Mouse (Mus musculus) olfactory bulb, adult 2 months (tissue): ENCODE results near the gene Dapp1. TPM values are rescaled to one million over a fixed set of nuclear protein-coding genes. Genes with fewer than 3 reads are reported as not detected.

ENCODE experiments used
- H3K27ac ChIP-seq: fragments of 200-500 bp; 2 replicates; pipeline ENCODE4 v1.5.1; 2012; ENCODE audit warnings: low read depth, low read length; ENCODE audit not compliant: insufficient read depth
- H3K4me1 ChIP-seq: fragments of 200-500 bp; 2 replicates; pipeline ENCODE4 v1.6.1; 2012; ENCODE audit warnings: low read length; ENCODE audit not compliant: control insufficient read depth, insufficient read depth
- H3K4me3 ChIP-seq: fragments of 200-500 bp; 2 replicates; pipeline ENCODE4 v1.5.1; 2012; ENCODE audit warnings: mild to moderate bottlenecking, low read depth, low read length, moderate library complexity; ENCODE audit not compliant: insufficient read depth
- CTCF ChIP-seq: fragments of 200-500 bp; IDR thresholded peaks from 2 replicates; pipeline ENCODE4 v1.5.1; 2012; ENCODE audit warnings: low read depth, mild to moderate bottlenecking, low read length, moderate library complexity; ENCODE audit not compliant: insufficient read depth
- POLR2A ChIP-seq: fragments of 200-500 bp; IDR thresholded peaks from 2 replicates; pipeline ENCODE4 v1.6.1; 2012; ENCODE audit warnings: mild to moderate bottlenecking, low read depth, low read length, moderate library complexity; ENCODE audit not compliant: insufficient read depth
- WGBS: fragments of 180-500 bp; shearing (Covaris S2); methylation state at CpG from one replicate; pipeline ENCODE4 v1.1.7; 2018; 5-methylcytosine and 5-hydroxymethylcytosine counted together
- polyA plus RNA-seq: library from polyadenylated mRNA; stranded (reverse); fragments of >200 nt; gene quantifications from 2 replicates; pipeline ENCODE4 v1.2.4, GENCODE M21; 2012; ENCODE audit warnings: low replicate concordance; ENCODE audit not compliant: missing spikeins, insufficient read depth, insufficient read length

Gene Dapp1
- not detected in 2 replicates for polyA plus RNA-seq

DNA sequence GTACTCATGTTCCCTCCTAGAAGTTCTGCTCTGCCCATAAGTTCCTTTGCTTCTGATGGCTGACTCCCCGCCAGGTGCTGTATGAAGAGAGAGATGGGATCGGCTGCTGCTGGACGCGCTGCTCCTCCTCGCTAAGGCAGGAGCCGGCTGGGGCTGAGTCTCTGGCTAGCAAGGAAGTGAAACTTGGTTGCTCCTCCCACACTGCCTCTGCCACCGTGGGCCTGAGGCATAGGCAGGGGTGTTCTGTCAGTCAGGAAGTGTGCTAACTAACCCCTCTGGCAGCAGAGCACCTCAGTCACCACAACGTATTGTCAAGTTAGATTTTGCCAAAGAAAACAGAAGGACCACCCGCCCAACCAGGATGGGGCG, at the start of gene Dapp1:
Gene Dapp1 (minus strand): TSS at position 164 of the 369 bp plus-strand sequence.
- no peak for TF ChIP-seq POLR2A
- TF ChIP-seq CTCF: no peak
- H3K4me3 ChIP-seq: peak within 1 kb of the TSS; percentile 32
- H3K4me1 ChIP-seq: peaks cover 8% of the 10 kb centered on the region
- 17% methylated on average over 10 of the region's 10 CpGs for WGBS
- H3K27ac ChIP-seq: no peak within 1 kb of the TSS

DNA sequence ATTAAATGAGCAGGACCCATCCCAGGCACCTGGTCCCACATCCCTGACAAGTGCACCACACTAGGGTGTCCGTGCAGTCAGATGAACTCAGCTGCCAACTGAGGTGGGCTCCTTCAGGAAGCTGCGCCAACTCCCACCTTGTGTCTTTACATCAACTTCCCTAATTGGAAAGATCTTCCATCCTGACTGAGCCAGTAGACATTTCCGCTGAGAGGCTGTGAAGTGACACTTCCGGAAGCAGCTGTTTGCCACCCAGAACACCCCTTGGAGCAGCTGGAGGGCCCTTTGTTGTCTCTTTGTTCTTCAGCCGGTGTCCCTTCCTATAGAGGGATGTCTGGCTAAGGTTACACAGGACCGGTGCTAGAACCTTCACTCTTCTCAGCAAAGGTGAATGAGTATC, 49.2 kb upstream of the Dapp1 start:
- 88% methylated on average over 6 of the region's 6 CpGs for WGBS
- TF ChIP-seq POLR2A (no peak), CTCF (no peak)
- H3K27ac ChIP-seq: no peak overlapping the region
- peaks cover 3% of the 10 kb centered on the region; the same call in 1 of the 2 replicates for H3K4me1 ChIP-seq
- no peak overlapping the region for H3K4me3 ChIP-seq

DNA sequence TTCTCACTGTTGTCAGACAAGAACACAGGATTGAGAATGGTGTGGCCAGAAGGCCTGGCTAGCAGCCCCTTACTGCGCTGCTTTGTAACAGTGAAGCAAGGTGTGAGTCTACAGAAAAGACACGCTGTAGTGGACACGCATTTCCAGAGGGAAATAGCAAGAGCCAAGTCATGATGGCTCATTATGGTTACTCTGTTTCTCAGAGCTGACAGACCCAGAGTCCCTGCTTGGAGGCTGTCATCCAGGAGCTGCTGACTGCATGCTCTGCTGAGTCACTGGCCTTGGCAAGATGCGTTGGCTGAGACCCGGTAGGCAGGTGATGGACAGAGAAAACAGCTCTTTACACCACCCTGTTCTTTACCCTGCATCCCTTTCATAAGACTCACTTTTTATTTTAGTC, 48.0 kb upstream of the Dapp1 start:
- Histone ChIP-seq H3K4me3 (no peak overlapping the region), H3K27ac (no peak overlapping the region), H3K4me1 (peaks cover 3% of the 10 kb centered on the region; the same call in 1 of the 2 replicates)
- WGBS: 73% methylated on average over 5 of the region's 5 CpGs
- TF ChIP-seq CTCF (no peak), POLR2A (no peak)

DNA sequence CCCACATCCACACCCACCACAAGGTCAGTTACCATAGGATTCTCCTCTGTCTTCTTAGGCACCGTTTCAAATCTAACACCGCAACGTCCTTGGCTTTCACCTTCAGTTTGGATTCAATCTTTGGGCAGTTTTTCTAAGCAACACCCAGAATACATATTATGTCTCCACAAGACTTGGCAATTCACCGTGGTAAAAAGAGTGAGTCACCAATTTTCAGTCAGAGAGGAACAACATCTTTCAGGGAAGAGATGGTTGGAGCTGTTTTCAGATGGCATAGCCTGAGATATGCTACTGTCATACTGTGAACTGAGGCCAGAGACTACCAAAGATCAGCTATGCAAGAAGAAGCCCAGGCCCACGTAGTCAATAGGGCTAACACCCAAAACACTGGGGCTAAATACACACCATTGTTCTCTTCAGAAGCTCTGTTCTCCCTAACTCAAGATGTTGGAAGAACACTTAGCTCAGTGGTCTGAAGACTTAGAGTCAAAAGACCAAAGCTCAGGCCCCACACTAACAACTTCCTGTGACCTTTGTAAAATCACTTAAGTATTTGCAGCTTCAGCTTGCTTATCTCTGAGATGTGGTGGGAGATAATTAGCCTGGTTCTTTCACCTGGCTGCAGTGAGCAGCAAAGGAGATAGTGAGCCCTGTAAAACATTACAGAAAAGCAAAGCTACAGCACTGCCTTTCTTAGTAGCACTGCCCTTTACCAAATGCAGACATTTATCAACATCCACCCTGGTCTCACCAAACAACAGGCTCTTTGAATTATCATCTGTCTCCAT, 46.4 kb upstream of the Dapp1 start:
- Histone ChIP-seq H3K4me1 (peaks cover 3% of the 10 kb centered on the region; the same call in 1 of the 2 replicates), H3K4me3 (no peak overlapping the region), H3K27ac (no peak overlapping the region)
- TF ChIP-seq POLR2A: no peak
- no peak for TF ChIP-seq CTCF
- WGBS: 55% methylated on average over 5 of the region's 5 CpGs

DNA sequence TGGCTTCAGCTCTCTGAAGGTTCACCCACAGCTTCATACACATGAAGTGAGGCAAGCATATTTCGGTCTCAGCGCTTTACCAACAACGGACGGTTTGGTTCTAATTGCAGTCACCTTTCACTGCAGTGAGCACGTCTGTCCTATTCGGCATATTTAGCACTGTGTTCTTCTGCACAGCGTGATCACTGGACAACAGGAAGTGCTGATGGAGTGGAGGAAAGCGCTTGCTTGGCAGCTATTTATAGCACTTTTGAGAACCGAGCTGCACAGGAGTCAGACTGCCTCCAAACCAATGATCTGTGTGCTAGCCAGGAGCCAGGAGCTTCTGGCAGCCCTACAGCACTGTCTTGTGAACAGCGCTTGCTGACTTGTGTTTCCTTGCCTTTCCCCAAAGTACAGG, 44.9 kb upstream of the Dapp1 start:
- TF ChIP-seq POLR2A (no peak), CTCF (no peak)
- peaks cover 3% of the 10 kb centered on the region; the same call in 1 of the 2 replicates for H3K4me1 ChIP-seq
- WGBS: 63% methylated on average over 10 of the region's 10 CpGs
- no peak overlapping the region for H3K27ac ChIP-seq
- no peak overlapping the region for H3K4me3 ChIP-seq

DNA sequence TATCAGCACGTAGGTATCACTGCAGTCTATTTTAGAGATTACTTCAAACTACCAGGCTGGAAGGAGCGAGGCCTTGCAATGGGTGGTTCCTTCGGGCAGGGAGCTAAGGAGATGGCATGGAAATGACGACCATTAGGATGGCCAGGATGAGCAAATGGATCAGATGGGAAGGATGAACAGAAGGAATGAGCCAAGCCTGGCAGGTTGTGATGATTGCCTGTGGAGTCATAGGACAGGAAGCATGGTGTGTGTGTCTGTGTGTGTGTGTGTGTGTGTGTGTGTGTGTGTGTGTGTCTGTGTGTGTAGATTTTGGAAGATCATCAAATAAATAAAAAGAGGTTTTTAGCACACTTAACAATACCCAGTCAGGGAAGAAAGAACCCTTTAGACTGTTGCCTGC, 41.3 kb upstream of the Dapp1 start:
- TF ChIP-seq POLR2A (no peak), CTCF (no peak)
- WGBS: 87% methylated on average over 4 of the region's 4 CpGs
- Histone ChIP-seq H3K4me1 (no peaks in the 10 kb centered on the region; the same call in 1 of the 2 replicates), H3K4me3 (no peak overlapping the region), H3K27ac (no peak overlapping the region)

DNA sequence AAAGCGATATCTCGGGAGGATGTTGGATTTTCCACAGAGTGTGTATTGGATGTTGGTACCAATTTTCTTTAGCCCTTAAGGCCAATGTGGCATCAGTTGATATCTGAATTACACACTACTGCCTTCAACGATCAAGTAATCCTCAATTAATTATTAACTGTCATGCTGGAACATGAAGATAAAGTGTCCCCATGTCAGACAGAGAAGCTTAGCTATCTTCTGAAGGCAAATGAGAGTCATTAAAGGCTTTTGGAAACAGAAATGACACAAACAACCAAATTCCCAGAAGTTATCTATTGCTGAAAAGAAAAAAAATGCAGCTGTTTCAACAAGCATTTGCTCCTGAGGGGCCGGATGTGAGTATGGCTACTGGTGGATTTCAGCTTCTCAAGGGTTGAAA, 40.7 kb upstream of the Dapp1 start:
- H3K4me3 ChIP-seq: no peak overlapping the region
- H3K27ac ChIP-seq: no peak overlapping the region
- 75% methylated on average over 4 of the region's 4 CpGs for WGBS
- H3K4me1 ChIP-seq: no peaks in the 10 kb centered on the region; the same call in 1 of the 2 replicates
- TF ChIP-seq POLR2A: no peak
- TF ChIP-seq CTCF: no peak

DNA sequence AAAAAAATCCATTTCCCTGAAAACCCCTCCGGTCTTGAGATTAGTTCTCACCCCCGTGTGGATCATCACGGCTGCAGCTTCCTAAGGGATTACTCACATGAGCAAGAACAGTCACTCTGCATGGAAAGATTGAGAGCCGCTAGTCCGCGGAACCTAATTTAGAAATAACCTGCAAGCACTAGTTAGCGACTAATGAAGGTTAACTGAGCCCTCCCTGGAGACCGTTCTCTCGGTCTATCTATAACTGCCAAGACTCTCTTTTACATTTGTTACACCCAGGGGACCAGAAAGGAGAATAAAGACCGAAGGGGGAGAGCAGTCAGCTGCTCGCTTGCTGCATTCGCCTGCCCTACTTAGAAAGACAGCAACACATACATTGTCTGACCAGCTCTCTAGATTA, 35.5 kb upstream of the Dapp1 start:
- H3K4me3 ChIP-seq: no peak overlapping the region
- WGBS: 75% methylated on average over 12 of the region's 12 CpGs
- no peaks in the 10 kb centered on the region for H3K4me1 ChIP-seq
- no peak overlapping the region for H3K27ac ChIP-seq
- TF ChIP-seq CTCF (no peak), POLR2A (no peak)

DNA sequence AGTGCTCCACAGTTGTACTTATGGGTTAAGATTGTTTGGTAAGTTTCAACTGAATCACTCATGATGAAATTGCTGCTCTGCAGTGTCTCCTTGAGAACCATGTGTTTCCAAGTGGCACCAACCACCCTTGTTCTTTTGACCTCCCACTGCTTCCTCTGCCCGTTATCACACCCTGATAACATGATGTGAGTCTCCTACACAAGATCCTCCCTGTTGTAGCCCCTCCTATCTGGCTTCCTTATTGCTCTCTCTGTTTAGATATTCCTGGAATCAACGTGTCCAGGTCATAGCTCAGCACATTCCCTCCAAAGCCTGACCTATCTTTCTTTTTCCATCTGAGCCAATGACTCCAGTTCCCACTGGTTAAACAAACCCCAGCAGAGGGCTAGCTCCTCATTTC, 33.4 kb upstream of the Dapp1 start:
- H3K4me1 ChIP-seq: no peaks in the 10 kb centered on the region
- 84% methylated on average over 2 of the region's 2 CpGs for WGBS
- TF ChIP-seq CTCF (no peak), POLR2A (no peak)
- H3K4me3 ChIP-seq: no peak overlapping the region
- no peak overlapping the region for H3K27ac ChIP-seq
